Mouse (Mus musculus): Measurements from ENCODE around the gene Arhgap27. TPM values are rescaled to one million over a fixed set of nuclear protein-coding genes. Genes with fewer than 3 reads are reported as not detected.

Arhgap27 gene
- total RNA-seq (2023) = 65.6 TPM

DNA sequence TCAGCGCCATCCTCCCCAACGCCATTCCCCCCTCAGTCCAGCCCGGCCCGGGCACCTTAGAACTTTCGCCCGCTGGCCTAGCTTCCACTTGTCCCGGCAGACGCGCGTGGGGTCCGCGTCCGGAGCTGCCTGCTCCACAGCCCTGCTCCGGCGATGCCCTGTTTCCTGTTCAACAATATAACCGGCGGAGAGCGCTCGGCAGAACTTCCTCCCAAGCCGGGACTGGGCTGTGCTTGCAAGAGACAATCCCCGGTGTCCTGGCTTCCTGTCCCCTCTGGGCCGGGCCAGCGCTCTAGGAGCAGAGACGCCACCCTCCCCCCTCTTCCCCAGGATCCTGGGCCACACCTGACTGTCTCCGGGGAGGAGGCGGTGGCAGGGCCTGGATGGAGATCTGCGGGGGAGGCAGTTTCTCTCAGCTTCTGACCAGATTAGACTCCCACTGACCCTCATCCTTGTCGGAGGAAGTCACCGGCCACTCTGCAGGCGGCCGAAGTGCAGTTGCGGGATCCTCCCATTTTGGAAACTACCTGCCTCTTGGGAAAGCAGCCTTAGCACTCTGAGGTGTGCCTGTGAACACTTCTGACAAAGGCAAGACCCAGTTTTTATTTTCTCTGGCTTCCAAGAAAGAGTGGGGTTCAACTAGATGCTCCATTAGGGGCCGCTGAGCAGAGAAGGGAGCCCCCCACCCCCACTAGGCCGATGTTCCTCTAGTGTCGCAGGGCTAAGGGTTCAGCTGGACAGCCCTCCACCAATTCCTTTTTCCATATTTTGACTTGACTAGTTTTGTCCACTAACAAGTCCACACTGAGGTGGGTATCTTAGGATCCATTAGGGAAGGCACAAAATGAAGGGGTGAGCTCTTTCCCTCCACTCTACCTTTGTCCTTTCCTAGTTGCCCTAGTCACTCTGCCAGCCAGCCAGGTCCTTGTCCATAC lies at the start of gene Arhgap27:
Gene Arhgap27, minus strand, starts transcription at position 479 of the 935 bp plus-strand sequence.

GRCm38 (mm10) chr11:103411981-103412949 lies 48.8 kb upstream of the Arhgap27 start, which contains the start of gene Plekhm1:
Gene Plekhm1, minus strand, starts transcription at chr11:103412687.

Other genes with a start within 250 kb of the Arhgap27 start
- 130 TPM for gene Hexim1, start 247.5 kb downstream of the Arhgap27 start, total RNA-seq (2023)
- gene Hexim2, start 231.3 kb downstream of the Arhgap27 start, total RNA-seq (2023) = 2.7 TPM
- gene Fmnl1, start 192.6 kb downstream of the Arhgap27 start, total RNA-seq (2023) = 440 TPM
- gene 1700023F06Rik, start 155.1 kb downstream of the Arhgap27 start, total RNA-seq (2023) = not detected
- gene Spata32, start 145.3 kb downstream of the Arhgap27 start, total RNA-seq (2023) = not detected
- 68.2 TPM for gene Map3k14, start 96.2 kb downstream of the Arhgap27 start, total RNA-seq (2023)
- 40.0 TPM for gene Plekhm1, start 49.0 kb upstream of the Arhgap27 start, total RNA-seq (2023)
- gene Lrrc37a, start 140.9 kb upstream of the Arhgap27 start, total RNA-seq (2023) = not detected

Measured in CD4-positive naive resting alpha-beta T cell, adult 57 days (primary cell).